Mouse (Mus musculus): ENCODE measurements around the gene BC025446. TPM values are rescaled to one million over a fixed set of nuclear protein-coding genes. Genes with fewer than 3 reads are reported as not detected.

BC025446 gene
- polyA plus RNA-seq, 1 experiment: not detected

GRCm38 (mm10) chr15:75242756-75243640 is 26.8 kb downstream of the BC025446 start:
- no peak overlapping the region for H3K27ac ChIP-seq (ENCODE audit: insufficient read depth, low read depth, low read length)
- no peak for TF ChIP-seq CTCF (IDR thresholded peaks at IDR 0.05; ENCODE audit: low read depth, low read length)
- no peak for TF ChIP-seq POLR2A (IDR thresholded peaks at IDR 0.05; ENCODE audit: borderline replicate concordance, low read depth, low read length)
- no peak overlapping the region for H3K4me3 ChIP-seq (ENCODE audit: insufficient read depth, low read length)
- no peaks in the 10 kb centered on the region for H3K4me1 ChIP-seq (ENCODE audit: control insufficient read depth, insufficient read depth, low read length)

- H3K4me1 ChIP-seq (ENCODE audit: control insufficient read depth, insufficient read depth, low read length): no peaks in the 10 kb centered on the region
- TF ChIP-seq POLR2A (IDR thresholded peaks at IDR 0.05; ENCODE audit: borderline replicate concordance, low read depth, low read length) (no peak), CTCF (IDR thresholded peaks at IDR 0.05; ENCODE audit: low read depth, low read length) (no peak)
- no peak overlapping the region for H3K27ac ChIP-seq (ENCODE audit: insufficient read depth, low read depth, low read length)
- no peak overlapping the region for H3K4me3 ChIP-seq (ENCODE audit: insufficient read depth, low read length)
Measured at GRCm38 (mm10) chr15:75254671-75255070, 38.5 kb downstream of the BC025446 start.

DNA sequence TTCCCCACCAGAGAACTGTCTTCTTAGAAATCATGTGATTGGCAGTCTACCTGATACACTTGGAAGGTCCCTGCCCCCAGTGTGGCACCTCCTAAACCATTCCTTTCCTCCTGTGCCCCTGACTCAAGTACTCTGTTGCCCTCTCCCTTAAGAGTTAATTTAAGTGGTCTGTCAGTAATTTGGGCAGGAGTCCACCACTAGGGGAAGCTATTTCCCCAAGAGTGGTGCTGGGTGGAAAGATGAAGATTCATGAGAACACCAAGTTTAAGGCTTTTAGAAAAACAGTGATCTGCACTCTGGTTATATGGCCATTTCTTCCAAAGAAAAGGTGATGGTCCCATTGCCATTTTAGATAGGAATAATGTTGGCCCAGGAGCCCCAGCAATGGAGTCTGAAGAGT is 49.7 kb downstream of the BC025446 start:
- Histone ChIP-seq H3K27ac (ENCODE audit: insufficient read depth, low read depth, low read length) (no peak overlapping the region), H3K4me1 (ENCODE audit: control insufficient read depth, insufficient read depth, low read length) (no peaks in the 10 kb centered on the region), H3K4me3 (ENCODE audit: insufficient read depth, low read length) (no peak overlapping the region)
- TF ChIP-seq CTCF (IDR thresholded peaks at IDR 0.05; ENCODE audit: low read depth, low read length) (no peak), POLR2A (IDR thresholded peaks at IDR 0.05; ENCODE audit: borderline replicate concordance, low read depth, low read length) (no peak)

DNA sequence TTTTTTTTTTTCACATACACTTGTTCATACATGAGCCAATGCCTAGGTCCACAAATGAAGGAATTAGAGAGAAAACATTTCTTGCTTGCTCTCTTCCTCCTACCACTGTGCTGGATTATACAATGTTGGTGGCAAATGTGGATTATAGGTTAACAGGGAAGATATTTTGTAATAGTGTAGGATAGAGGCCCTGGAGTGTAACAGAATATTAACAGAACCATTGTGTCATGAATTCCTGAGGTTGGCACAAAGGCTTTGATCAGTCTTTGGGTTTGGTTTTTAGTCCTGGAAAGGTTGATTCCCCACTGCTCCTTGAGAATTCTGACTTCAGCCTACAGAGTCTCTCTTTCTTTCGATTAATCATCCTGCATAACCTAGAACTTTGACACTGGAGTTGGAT is 50.5 kb downstream of the BC025446 start:
- Histone ChIP-seq H3K27ac (ENCODE audit: insufficient read depth, low read depth, low read length) (no peak overlapping the region), H3K4me1 (ENCODE audit: control insufficient read depth, insufficient read depth, low read length) (no peaks in the 10 kb centered on the region), H3K4me3 (ENCODE audit: insufficient read depth, low read length) (no peak overlapping the region)
- TF ChIP-seq CTCF (IDR thresholded peaks at IDR 0.05; ENCODE audit: low read depth, low read length): no peak
- no peak for TF ChIP-seq POLR2A (IDR thresholded peaks at IDR 0.05; ENCODE audit: borderline replicate concordance, low read depth, low read length)

DNA sequence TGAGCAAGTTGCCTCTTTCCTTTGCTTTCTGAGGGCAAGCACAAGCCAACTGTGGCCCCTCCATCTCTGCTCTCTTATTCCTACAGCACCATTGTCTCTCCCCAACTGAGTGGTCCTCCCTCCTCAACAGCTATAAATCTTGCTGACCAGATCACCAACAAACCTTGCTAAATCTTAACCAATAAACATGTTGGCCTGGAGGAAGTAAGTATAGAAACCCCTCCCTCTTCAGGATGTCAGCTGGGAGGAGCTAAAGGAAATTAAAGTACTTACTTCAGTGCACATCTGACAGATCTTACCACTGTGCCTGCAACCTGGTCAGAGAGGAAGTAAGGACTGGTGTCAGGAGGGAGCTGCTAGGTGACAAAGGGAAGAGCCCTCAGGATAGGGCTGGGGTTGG is 51.9 kb downstream of the BC025446 start, which contains the start of gene Ly6f:
Gene Ly6f, plus strand, starts transcription at position 301 of the 400 bp plus-strand sequence.
- no peak within 1 kb of the TSS for H3K27ac ChIP-seq (ENCODE audit: insufficient read depth, low read depth, low read length)
- no peaks in the 10 kb centered on the region for H3K4me1 ChIP-seq (ENCODE audit: control insufficient read depth, insufficient read depth, low read length)
- TF ChIP-seq POLR2A (IDR thresholded peaks at IDR 0.05; ENCODE audit: borderline replicate concordance, low read depth, low read length) (no peak), CTCF (IDR thresholded peaks at IDR 0.05; ENCODE audit: low read depth, low read length) (no peak)
- H3K4me3 ChIP-seq (ENCODE audit: insufficient read depth, low read length): no peak within 1 kb of the TSS

GRCm38 (mm10) chr15:75268916-75269829 is 53.0 kb downstream of the BC025446 start:
- TF ChIP-seq CTCF (IDR thresholded peaks at IDR 0.05; ENCODE audit: low read depth, low read length): no peak
- TF ChIP-seq POLR2A (IDR thresholded peaks at IDR 0.05; ENCODE audit: borderline replicate concordance, low read depth, low read length): no peak
- no peak overlapping the region for H3K27ac ChIP-seq (ENCODE audit: insufficient read depth, low read depth, low read length)

GRCm38 (mm10) chr15:75270169-75270568 is 54.0 kb downstream of the BC025446 start:
- H3K4me3 ChIP-seq (ENCODE audit: insufficient read depth, low read length): no peak overlapping the region
- no peak overlapping the region for H3K27ac ChIP-seq (ENCODE audit: insufficient read depth, low read depth, low read length)
- TF ChIP-seq POLR2A (IDR thresholded peaks at IDR 0.05; ENCODE audit: borderline replicate concordance, low read depth, low read length) (no peak), CTCF (IDR thresholded peaks at IDR 0.05; ENCODE audit: low read depth, low read length) (no peak)
- H3K4me1 ChIP-seq (ENCODE audit: control insufficient read depth, insufficient read depth, low read length): no peaks in the 10 kb centered on the region

More at GRCm38 (mm10) chr15:75268916-75269829, 53.0 kb downstream of the BC025446 start:
- Histone ChIP-seq H3K4me1 (ENCODE audit: control insufficient read depth, insufficient read depth, low read length) (no peaks in the 10 kb centered on the region), H3K4me3 (ENCODE audit: insufficient read depth, low read length) (no peak overlapping the region)

DNA sequence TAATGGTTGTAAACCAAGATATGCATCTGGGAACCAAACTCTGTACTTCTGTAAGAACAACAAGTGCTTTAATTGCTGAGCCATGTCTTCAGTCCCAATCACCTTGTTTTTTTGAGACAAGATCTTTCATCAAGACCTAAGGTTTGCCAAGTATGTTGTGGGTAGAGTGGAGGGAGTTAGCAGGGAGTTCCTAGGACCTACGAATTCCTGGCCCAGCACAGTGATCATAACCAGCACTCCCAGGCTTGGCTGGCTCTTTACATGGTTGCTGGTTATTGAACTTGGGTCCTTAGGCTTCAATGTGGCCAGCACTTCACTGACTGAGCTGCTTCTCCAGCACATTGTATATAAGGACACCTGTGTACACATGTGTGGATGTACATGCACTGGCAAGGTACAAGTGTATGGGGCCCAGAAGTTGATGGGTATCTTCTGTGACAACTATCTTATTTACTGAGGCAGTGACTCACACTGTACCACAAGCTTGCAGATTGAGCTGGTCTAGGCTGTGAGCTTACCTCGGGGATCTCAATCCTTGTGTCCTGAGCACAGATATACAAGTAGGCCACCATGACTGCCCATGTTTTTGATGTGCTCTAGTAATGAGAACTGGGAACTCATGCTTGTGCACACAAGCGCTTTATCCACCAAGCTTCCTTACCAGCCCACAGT is 54.7 kb downstream of the BC025446 start:
- no peak overlapping the region for H3K27ac ChIP-seq (ENCODE audit: insufficient read depth, low read depth, low read length)
- TF ChIP-seq CTCF (IDR thresholded peaks at IDR 0.05; ENCODE audit: low read depth, low read length) (no peak), POLR2A (IDR thresholded peaks at IDR 0.05; ENCODE audit: borderline replicate concordance, low read depth, low read length) (no peak)
- no peak overlapping the region for H3K4me3 ChIP-seq (ENCODE audit: insufficient read depth, low read length)
- H3K4me1 ChIP-seq (ENCODE audit: control insufficient read depth, insufficient read depth, low read length): no peaks in the 10 kb centered on the region

GRCm38 (mm10) chr15:75271426-75271825 is 55.2 kb downstream of the BC025446 start:
- H3K4me1 ChIP-seq (ENCODE audit: control insufficient read depth, insufficient read depth, low read length): no peaks in the 10 kb centered on the region
- H3K4me3 ChIP-seq (ENCODE audit: insufficient read depth, low read length): no peak overlapping the region
- H3K27ac ChIP-seq (ENCODE audit: insufficient read depth, low read depth, low read length): no peak overlapping the region
- no peak for TF ChIP-seq POLR2A (IDR thresholded peaks at IDR 0.05; ENCODE audit: borderline replicate concordance, low read depth, low read length)
- no peak for TF ChIP-seq CTCF (IDR thresholded peaks at IDR 0.05; ENCODE audit: low read depth, low read length)

Data from bone marrow macrophage, adult 2 months (primary cell).